Mouse (Mus musculus): Measurements from ENCODE around the gene Zdhhc17. TPM values are rescaled to one million over a fixed set of nuclear protein-coding genes. Genes with fewer than 3 reads are reported as not detected.
A peak's percentile ranks its signal among the peaks of the same experiment; 100 is the strongest.

Gene Zdhhc17
- total RNA-seq, 2 experiments from 2014 or later, result 87.8 to 89.5 TPM

DNA sequence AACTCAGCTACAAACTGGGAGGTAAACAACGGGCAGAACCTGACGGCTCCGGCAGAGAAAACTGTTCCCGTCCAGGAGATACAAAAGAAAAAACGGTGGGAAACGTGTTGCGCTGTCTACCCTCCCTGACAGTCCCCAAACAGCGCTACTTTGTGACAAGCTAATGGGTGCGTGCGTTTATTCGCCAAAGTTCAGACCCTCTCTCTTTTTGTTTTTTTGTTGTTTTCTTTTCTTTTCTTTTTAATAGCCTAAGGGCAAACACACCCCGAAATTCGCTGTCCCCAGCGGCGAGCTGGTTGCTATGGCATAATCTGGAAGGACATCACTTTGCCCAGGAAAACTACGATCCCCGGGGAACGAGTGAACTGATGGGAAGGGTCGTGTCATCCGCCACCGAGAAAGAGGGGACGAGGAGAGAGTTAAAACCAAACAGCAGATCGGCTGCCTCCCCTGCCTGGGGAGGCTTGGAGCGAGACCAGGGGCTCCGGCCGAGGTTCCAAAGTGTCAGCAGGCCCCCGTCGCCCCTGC is 763 bp downstream of the Zdhhc17 start:
- intact Hi-C loops (cut with DNase I), result no loop called here
- DNase-seq (ENCODE audit: low spot score in 2 of 2), result no peak

- intact Hi-C loops (cut with DNase I), result no loop called here
- DNase-seq (ENCODE audit: low spot score in 2 of 2), result no peak
These were observed 2.3 kb downstream of the Zdhhc17 start for GRCm38 (mm10) chr10:111007687-111008086.

DNA sequence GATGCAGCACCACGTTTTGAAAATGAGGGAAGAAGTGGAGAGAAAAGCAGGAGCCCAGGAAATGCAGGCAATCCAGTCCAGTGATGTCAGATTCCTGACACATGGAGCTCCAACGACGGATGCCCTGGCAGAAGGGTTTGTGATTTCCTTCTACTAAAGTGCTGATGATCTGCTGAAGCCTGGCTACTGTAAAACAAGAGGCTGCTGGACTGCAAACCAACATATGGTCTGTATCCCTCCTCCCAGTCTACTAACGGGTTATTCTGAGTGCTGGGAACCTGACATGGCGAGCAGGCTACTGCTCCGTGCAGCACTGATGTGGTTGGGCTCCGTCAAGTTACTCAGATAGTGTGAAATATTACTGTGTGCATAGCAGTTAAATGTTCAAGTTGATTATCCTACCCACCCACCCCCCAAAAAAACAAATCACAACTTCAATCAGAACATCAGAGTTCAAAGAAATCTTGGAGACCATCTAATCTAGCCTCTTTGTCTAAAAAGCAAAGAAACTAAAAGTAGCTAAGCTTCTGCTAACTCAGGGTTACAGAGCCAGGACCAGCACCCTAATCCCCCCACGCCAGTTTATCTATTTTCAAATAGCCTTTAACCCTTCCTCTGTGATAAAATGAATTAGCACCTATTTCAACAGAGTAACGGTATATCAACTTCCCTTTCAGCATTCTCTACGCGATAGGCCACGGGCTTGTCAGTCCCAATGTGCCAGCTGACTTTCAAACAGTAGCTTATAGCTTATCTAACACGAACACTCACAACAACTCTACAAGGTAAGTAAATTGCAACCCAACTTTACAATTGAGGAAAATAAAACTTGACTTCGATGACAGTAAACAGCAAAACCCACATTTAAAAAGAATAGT is 4.1 kb downstream of the Zdhhc17 start:
- intact Hi-C loops (cut with DNase I), result no loop called here
- DNase-seq (ENCODE audit: low spot score in 2 of 2), result no peak

GRCm38 (mm10) chr10:111004220-111004619 is 5.7 kb downstream of the Zdhhc17 start:
- intact Hi-C loops (cut with DNase I), result no loop called here
- no peak for DNase-seq (ENCODE audit: low spot score in 2 of 2)

GRCm38 (mm10) chr10:110999201-110999600 is 10.7 kb downstream of the Zdhhc17 start:
- intact Hi-C loops (cut with DNase I), result no loop called here
- no peak for DNase-seq (ENCODE audit: low spot score in 2 of 2)

- intact Hi-C loops (cut with DNase I), result no loop called here
- DNase-seq (ENCODE audit: low spot score in 2 of 2), result no peak
These were observed 12.8 kb downstream of the Zdhhc17 start for GRCm38 (mm10) chr10:110997180-110997579.

GRCm38 (mm10) chr10:110994761-110995160 is 15.2 kb downstream of the Zdhhc17 start:
- intact Hi-C loops (cut with DNase I), result no loop called here
- DNase-seq (ENCODE audit: low spot score in 2 of 2), result no peak

DNA sequence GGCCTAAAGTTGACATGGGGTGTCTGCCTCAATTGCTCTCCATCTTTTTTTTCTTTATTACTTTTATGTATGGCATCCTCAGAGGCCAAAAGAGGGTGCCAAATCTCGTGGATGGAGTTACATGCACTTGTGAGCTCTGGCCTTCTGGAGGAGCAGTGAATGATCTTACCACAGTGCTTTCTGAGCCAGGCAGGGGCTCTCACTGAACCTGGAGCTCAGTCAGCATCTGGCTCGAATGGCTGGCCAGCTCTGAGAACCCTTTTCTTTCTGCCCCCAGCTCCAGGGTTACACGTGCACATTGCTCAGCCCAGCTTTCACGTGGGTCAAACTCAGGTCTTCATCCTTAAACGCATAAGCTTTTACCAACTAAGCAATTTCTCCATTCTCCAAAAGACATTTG is 16.7 kb downstream of the Zdhhc17 start:
- no peak for DNase-seq (ENCODE audit: low spot score in 2 of 2)
- intact Hi-C loops (cut with DNase I), result no loop called here

DNA sequence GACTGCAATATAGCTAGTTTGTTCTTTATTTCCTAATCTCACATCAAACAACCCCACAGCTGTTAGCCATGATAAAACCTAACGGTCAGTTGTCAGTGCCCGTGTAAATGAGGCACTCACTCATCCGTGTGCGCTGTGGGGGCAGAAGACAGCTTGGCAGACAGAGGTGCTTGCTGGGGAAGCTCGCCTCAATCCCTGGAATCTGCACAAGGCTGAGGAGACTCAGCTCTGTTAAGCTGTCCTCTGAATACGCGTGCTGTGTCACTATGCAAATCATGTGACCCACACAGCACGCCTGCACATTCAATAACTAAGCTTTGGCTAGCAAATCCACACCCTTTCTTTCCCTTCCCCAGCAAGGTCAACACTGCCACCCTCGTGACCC is 17.9 kb downstream of the Zdhhc17 start:
- intact Hi-C loops (cut with DNase I), result no loop called here
- DNase-seq (ENCODE audit: low spot score in 2 of 2), result peak; percentile 21 to 29

DNA sequence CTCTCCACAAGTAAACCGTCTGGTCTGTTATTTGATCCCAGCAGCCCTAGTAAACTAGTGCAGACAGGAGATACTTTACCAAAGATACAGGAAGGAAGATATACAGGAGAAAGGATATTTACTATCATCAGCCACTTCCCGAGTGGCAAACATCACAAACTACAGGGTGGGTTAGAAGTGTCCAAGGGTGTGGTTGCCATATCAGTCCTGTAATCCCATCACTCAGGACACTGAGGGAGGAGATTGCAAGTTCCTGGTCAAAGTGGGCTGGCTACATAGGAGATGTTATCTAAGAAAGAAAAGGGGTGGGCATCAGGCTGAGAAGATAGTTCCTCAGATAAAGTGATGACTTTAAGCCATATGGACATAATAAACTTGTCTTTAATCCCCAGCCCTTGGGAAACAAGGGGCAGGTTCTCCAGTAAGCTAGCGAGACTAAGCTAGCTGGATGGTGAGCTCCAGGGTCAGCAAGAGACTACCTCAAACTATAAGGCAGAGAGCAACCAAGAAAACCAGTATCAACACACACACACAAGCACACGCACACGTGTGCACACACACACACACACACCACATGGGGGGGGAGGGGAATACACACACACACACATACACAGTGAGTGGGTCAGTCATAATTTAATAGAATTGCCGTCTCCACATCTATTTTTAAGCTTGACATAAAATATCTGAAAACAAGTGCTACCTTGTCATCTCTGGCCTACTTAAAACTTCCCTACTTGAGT is 18.5 kb downstream of the Zdhhc17 start:
- no peak for DNase-seq (ENCODE audit: low spot score in 2 of 2)
- intact Hi-C loops (cut with DNase I), result no loop called here

DNA sequence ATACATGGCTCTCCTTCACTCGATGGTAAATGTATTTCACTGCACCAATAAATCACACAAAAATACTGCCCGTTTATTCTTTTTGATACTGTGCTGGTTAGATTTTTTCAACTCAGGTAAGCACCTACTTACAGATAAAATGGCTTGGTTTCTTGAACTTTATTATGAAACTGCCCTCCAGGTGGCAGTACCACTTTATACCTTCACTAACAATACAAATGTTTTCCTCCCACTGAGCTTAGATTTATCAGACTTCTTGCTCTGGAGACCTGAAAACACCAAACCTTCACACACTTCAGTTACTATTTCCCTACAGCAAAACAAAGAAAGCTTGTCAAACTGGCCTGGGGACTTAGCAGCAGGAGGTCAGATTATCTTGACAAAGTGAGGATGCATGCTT is 20.2 kb downstream of the Zdhhc17 start:
- DNase-seq (ENCODE audit: low spot score in 2 of 2), result peak; percentile 37 to 38
- intact Hi-C loops (cut with DNase I), result loop anchor here (5.0 kb wide), 1 partner anchor 113 kb away; no protein-coding TSS in a partner anchor

DNA sequence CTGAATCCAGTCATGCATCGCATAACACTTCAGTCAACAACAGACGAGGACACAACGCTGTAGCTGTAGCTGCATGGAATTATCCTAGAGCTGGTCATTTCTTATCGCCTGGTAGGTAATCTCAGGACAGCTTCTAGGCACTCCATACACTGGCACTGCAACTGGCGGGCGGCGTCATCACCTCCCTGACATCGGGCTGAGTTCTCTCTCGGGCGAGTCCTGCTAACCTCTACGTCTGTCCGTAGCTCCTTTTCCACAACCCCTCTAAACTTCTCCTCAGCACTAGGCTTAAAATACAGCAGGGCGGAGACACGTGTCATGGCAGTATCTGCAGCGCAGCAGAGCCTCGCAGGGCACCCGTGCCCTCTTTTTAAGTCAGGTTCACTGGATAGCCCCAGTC is 23.3 kb downstream of the Zdhhc17 start:
- no peak for DNase-seq (ENCODE audit: low spot score in 2 of 2)
- intact Hi-C loops (cut with DNase I), result loop anchor here (5.0 kb wide), 1 partner anchor 116 kb away; no protein-coding TSS in a partner anchor

- intact Hi-C loops (cut with DNase I), result no loop called here
- DNase-seq (ENCODE audit: low spot score in 2 of 2), result no peak
These were observed 27.2 kb downstream of the Zdhhc17 start for GRCm38 (mm10) chr10:110982771-110983170.

DNA sequence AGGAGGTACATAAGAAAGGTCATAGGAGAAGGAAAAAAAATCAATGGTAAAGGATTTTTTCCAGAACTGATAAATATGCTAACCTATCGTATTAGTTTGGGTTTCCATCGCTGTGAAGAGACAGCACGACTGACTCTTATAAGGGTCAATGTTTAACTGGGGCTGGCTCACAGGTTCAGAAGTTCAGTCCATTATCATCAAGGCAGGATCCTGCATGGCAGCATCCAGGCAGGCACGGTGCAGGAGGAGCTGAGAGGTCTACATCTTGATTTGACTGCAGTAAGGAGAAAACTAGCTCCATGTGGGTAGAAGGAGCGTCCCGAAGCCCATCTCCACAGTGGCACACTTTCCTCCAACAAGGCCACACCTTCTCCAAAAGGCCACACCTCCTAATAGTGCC is 29.5 kb downstream of the Zdhhc17 start:
- intact Hi-C loops (cut with DNase I), result no loop called here
- DNase-seq (ENCODE audit: low spot score in 2 of 2), result no peak

DNA sequence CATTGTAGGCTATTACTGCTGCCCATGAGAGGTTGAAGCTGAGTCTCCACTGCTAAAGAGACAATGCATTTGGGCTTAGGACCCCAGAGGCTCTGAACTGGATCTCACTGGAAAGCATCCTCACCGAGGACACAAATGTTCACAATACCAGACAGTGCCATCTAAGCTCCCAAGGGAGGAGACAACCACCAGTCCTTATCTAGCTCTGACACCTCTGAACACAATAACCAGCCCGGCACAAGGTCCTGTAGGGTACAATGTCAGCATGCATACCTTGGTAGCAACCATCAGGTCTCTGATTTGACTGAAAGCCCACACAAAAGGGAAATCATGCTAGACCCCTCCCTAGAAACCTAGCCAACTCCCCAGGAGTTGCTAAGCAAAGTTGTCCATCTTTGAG is 30.5 kb downstream of the Zdhhc17 start:
- intact Hi-C loops (cut with DNase I), result no loop called here
- no peak for DNase-seq (ENCODE audit: low spot score in 2 of 2)

DNA sequence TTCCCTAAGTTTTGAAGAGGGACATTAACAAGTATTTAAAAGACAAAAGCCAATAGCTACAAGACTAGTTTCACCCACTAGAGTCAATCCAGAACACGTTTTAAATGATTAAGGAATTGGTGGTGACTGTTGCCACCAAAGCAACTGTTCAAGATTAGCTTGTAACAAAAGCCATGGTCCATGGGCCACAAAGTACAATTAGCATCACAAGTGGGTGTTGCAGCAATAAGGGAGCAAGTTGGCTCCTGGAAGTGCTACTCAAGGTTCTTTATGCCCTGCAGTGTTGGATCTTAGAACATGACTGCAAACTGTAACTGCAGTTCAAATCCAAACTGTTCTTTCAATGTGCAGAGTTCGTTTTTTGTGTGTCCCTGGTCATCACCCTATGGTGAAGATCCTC is 32.6 kb downstream of the Zdhhc17 start:
- intact Hi-C loops (cut with DNase I), result no loop called here
- DNase-seq (ENCODE audit: low spot score in 2 of 2), result no peak

DNA sequence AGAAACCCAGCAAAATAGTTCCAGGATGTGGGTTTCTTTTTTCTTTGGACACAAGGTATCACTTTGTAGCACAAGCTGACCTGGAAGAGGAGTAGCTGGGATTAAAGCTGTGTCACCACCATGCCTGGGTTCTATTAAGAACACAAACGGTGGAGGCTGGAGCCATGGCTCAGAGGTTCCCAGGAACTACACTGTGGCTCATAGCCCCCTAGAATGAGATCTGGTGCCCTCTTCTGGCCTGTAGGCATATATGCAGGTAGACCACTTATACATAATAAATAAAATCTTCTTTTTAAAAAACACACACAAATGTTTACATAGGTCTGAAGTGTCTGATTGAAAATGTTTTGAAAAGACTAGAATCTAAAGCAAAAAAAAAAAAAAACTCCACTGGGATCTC is 33.9 kb downstream of the Zdhhc17 start:
- intact Hi-C loops (cut with DNase I), result no loop called here
- peak in 1 of 2 experiments; percentile 34 for DNase-seq (ENCODE audit: low spot score in 2 of 2)

DNA sequence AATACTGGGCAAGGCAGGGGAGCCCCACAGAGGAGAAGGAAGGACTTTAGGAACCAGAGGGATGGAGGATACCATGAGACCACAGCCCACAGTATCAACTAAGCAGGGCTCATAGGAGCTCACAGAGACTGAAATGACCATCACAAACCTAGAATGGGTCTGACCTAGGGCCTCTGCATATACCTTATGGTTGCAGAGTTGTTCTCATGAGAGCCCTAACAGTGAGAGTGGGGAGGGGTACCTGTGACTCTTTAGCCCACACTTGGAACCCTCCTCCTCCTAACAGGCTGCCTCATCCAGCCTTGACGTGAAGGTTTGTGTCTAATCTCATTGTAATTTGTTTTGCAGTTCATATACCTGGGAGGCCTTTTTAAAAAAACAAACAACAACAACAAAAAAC is 35.1 kb downstream of the Zdhhc17 start:
- DNase-seq (ENCODE audit: low spot score in 2 of 2), result no peak
- intact Hi-C loops (cut with DNase I), result loop anchor here (2.0 kb wide), 1 partner anchor 180 kb away; no protein-coding TSS in a partner anchor

DNA sequence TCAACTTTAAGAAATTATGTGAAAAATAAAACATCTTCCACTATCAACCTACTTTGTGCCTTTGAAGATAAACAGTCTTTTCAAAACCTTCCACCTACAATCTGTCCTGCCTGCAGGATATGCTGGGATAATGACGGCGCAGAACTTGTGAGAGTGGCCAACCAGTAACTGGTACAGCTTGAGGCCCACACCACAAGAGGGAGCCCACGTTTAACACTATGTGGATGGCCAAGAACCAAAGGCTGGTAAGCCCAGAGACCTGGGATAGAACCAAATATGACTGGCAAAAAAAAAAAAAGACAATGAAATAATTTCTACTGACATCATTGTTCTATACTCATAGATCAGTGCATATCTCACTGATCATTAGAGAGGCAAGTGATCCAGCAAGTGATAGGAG is 35.5 kb downstream of the Zdhhc17 start:
- DNase-seq (ENCODE audit: low spot score in 2 of 2), result peak; percentile 59 to 62
- intact Hi-C loops (cut with DNase I), result loop anchor here (2.0 kb wide), 1 partner anchor 180 kb away; no protein-coding TSS in a partner anchor

DNA sequence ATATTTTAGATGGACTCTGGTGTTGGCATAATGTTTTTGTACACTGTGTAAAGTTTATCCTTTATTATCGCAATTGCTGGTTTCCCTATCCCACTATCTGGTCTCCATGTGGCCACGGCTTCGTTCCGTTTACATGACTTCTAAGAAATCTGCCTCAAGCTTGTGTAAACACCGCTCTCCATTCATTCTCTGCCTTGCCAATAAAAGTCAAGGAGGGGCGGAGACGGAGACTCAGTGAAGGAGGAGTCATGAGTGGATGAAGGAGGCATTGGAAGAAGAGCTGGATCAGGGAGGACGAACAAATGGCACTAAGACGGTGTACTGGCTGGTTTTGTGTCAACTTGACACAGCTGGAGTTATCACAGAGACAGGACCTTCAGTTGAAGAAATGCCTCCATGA is 37.9 kb downstream of the Zdhhc17 start:
- no peak for DNase-seq (ENCODE audit: low spot score in 2 of 2)
- intact Hi-C loops (cut with DNase I), result no loop called here
